Mouse (Mus musculus): ENCODE results near the gene Tmem211.

DNA sequence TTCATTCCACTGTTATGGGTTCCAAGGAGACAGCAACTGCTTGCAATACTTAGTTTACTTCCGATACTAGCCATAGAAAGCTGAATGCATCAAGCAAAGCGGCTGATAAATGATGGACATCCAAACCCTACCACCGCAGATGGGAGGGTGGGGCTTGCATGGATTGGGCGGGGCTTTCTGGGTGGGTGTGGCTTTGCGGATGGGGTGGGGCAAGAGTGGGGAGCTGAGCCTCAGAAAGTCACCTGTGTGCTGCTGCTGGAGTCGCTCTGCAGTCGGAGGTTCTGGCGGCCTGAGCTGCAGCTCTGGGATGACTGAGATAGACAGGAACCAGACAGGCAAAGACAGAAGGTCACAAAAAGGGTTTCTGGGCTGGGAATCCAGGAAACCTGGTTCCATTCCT lies 38.9 kb downstream of the Tmem211 start:
- TF ChIP-seq CTCF (IDR thresholded peaks at IDR 0.05; ENCODE audit: low read depth, low read length) (no peak), POLR2A (IDR thresholded peaks at IDR 0.05; ENCODE audit: borderline replicate concordance, low read depth, low read length) (no peak)

All from bone marrow macrophage, adult 2 months (primary cell).